Mouse (Mus musculus) MEL (cell line): ENCODE results near the gene Ank2.

Source experiments
- CTCF ChIP-seq, 3 experiments: IDR thresholded peaks in 2 of 3; conservative IDR thresholded peaks in 1 of 3; 2 replicates each; pipeline ENCODE4 v1.5.1; 2011 to 2012; ENCODE audit warnings: low read length in 3 of 3, low read depth in 2 of 3, mild to moderate bottlenecking in 2 of 3, improper control_type of control experiment in 1 of 3, inconsistent platforms in 1 of 3, mixed read lengths in 1 of 3, moderate library complexity in 1 of 3; ENCODE audit not compliant: control insufficient read depth in 1 of 3, insufficient read depth in 1 of 3, poor library complexity in 1 of 3, severe bottlenecking in 1 of 3
- E2F4 ChIP-seq: IDR thresholded peaks from 2 replicates; pipeline ENCODE4 v1.6.1; 2011; ENCODE audit warnings: low read depth, low read length, improper control_type of control experiment, borderline replicate concordance
- KAT2A ChIP-seq: conservative IDR thresholded peaks from 2 replicates; pipeline ENCODE4 v1.6.1; 2012; ENCODE audit warnings: low read depth, low read length, improper control_type of control experiment, inconsistent platforms
- MYC ChIP-seq: IDR thresholded peaks from 2 replicates; pipeline ENCODE4 v1.6.1; 2011; ENCODE audit warnings: low read depth, mild to moderate bottlenecking, low read length, improper control_type of control experiment, moderate library complexity
- POLR2A ChIP-seq, 2 experiments: IDR thresholded peaks; 2 replicates each; pipeline ENCODE4 v1.6.1; 2011 to 2012; ENCODE audit warnings: low read length in 2 of 2, mild to moderate bottlenecking in 2 of 2, control low read depth in 1 of 2, improper control_type of control experiment in 1 of 2, low read depth in 1 of 2, moderate library complexity in 1 of 2; ENCODE audit not compliant: control insufficient read depth in 1 of 2, insufficient read depth in 1 of 2, poor library complexity in 1 of 2

GRCm38 (mm10) chr3:127038570-127038969 lies 460.6 kb downstream of the Ank2 start:
- no peak for TF ChIP-seq CTCF (IDR thresholded peaks at IDR 0.05 in 2 of 3, conservative IDR thresholded peaks at IDR 0.05 in 1 of 3; ENCODE audit: control insufficient read depth in 1 of 3, insufficient read depth in 1 of 3, low read depth in 2 of 3, low read length in 3 of 3, poor library complexity in 1 of 3, severe bottlenecking in 1 of 3)
- no peak for TF ChIP-seq MYC
- no peak for TF ChIP-seq E2F4
- TF ChIP-seq POLR2A (IDR thresholded peaks at IDR 0.05; ENCODE audit: control insufficient read depth in 1 of 2, insufficient read depth in 1 of 2, low read depth in 1 of 2, low read length in 2 of 2, poor library complexity in 1 of 2): no peak
- no peak for TF ChIP-seq KAT2A
